ENCODE assay signal across 14 mouse cellular contexts in genomic region chr2:156025482-156025881, GRCm38 (mm10).
DNase-seq lines count a peak whose midpoint lies in the region.
"Had no signal": no experiment of that assay in that cellular context is flagged by ENCODE, and none has a peak within 500 bp of the region (broad histone marks: within the 10 kb centered on the region; RNA-seq: fewer than 3 reads in every experiment).

No protein-coding gene starts in this region.

- peak; percentile 49 for DNase-seq in kidney, adult 9 months
- DNase-seq in kidney, postnatal 10 days, result no peak
- DNase-seq in A20 (ENCODE audit: low read depth, low spot score) (peak; percentile 44), NIH3T3 (ENCODE audit: low read depth) (peak; percentile 48)
- DNase-seq in retina, embryonic 14.5 days (ENCODE audit: low spot score), result peak; percentile 15
- DNase-seq in Muller cell, postnatal 12 days (ENCODE audit: inconsistent ontology term), result no peak
- DNase-seq in cerebellum, adult 9-11 months, result no peak
- DNase-seq: adrenal gland, adult 2 months; cerebellum, adult 18-20 months; gastrocnemius, postnatal 25 days; layer of hippocampus, adult 9-11 months; liver, postnatal 0 days; lung, postnatal 36 days; thymus, adult 2 months had no signal

Comparison
In these comparisons a context has a peak if more than half of its experiments do, and no peak if none do; other contexts are left out.
1. DNase-seq: peak in kidney, adult 9 months (single experiment), A20 (single experiment), NIH3T3 (single experiment) and retina, embryonic 14.5 days (single experiment); none in kidney, postnatal 10 days (single experiment), Muller cell, postnatal 12 days (single experiment) and cerebellum, adult 9-11 months (single experiment).